Mouse (Mus musculus) gastrocnemius, postnatal 4 days (tissue): ENCODE results near the gene Pan2. TPM values are rescaled to one million over a fixed set of nuclear protein-coding genes. Genes with fewer than 3 reads are reported as not detected.
"Not testable (repeated sequence)": the region's sequence is repeated elsewhere in the genome, so short reads cannot be mapped to it uniquely, and the experiment has no call there.

Source experiments
- DNase-seq, 2 experiments: peaks; one replicate each; pipeline ENCODE4 v3.0.0; 2021 to 2022; ENCODE audit warnings: low spot score in 2 of 2, mixed read lengths in 2 of 2
- long read RNA-seq, 2 experiments: library from polyadenylated mRNA; stranded (forward); transcript quantifications; one replicate each; pipeline ENCODE4 v2.0.0; 2021
- total RNA-seq, 2 experiments: library from RNA; stranded (reverse); gene quantifications; 2 replicates each; pipeline ENCODE4 v1.2.3; 2021

Gene Pan2
- total RNA-seq, result 10 to 100 TPM; 17.2 to 19.5 TPM
- long read RNA-seq, experiment 1, full-length matches to known transcripts, result 4 of 18 reads
- long read RNA-seq, experiment 1, partial matches to known transcripts, result 4 of 18 reads
- long read RNA-seq, experiment 1, other reads (novel, unspliced or antisense), result 10 of 18 reads
- long read RNA-seq, experiment 2, full-length matches to known transcripts, result 10 of 31 reads
- long read RNA-seq, experiment 2, partial matches to known transcripts, result 3 of 31 reads
- long read RNA-seq, experiment 2, other reads (novel, unspliced or antisense), result 18 of 31 reads

DNA sequence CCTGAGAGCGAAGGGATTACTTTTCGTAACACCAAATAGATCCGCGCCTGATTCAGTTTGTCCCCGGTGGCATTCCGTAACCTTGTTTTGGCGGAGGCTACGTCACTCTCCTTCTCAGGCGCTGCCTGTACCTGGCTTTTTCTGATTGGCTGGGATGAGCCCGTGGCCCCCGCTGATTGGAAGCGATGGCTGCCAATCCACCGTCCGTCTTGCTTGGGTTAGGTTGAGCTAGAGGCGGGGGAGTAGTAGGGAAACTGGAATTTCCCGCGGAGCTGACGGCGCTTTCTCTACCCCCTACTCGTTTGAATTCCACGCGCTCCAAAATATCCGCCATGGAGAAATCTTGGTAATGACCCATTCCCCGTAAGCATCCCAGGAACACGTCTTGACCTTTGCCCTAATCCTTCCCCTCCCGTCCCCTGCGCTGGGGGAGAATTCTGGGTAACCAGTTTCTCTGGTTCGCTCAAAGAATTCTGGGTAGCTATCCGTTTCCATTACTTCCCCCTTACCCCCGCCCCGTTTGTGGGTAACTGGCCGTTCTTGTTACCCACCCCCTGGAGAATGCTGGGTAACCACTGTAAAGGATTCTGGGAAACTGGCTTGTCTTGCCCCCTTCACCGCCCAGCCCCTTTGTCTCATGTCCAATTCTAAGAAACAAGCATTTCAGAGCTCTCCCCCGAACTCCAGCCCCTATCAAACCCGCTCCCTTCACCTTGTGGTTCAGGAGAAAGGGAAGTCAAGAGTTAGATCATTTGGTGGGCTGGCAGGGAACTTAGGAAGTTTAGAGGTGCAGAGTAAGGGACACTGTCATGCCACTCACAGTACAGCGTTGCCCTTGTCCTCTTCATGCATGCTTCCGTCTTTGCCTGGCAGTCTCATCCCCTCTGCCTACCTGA, at the start of gene Pan2:
Pan2 (plus strand) TSS at position 210 of the 896 bp plus-strand sequence.
- peak; percentile 95 to 98 for DNase-seq

DNA sequence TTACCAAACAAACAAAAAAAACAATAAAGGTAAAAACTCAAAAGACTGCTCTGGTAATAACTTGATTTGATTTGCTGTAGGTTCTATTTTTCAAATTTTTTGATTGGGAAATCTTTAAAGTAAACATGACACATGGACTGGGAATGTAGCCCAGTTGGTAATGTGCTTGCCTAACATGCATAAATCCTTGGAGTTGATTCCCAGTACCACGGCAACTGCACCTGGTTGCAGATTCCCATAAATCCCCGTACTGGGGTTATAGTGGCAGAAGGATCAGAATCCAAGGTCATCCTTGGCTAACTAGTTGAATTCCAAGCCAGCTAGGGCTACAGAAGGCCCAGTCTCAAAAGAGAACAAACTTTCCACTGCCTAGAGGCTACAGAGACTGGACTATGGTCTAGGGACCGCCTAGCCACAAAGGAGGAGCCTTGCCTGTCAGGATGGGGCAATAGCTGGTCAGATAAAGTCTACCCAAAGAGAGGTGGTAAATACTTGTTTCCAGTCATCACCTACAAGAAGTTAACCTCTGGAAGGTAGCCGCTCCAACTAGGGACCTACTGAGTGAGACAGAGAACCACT, 49.4 kb upstream of the Pan2 start, which contains the start of gene Apon:
Apon (plus strand) TSS at position 420 of the 579 bp plus-strand sequence.
- no peak for DNase-seq

DNA sequence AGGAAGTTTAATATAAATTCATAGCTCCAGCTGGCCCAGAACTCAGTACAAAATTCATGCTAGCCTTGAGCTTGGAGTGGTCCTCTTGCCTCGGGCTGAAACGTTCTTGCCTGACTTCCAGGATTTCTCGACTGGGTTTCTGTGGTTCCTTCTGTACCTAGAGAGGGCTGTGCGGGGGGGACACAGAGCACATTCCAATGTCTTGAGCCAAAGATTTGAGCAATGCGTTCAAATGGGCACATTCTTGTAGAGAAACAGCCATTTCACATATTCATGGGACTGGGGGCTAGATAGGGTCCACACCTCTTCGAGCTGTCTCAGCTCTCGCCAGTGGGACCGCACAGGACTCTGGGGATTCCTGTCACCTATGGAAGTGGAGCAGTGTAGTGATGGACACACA, 47.2 kb upstream of the Pan2 start:
- DNase-seq, result no peak

DNA sequence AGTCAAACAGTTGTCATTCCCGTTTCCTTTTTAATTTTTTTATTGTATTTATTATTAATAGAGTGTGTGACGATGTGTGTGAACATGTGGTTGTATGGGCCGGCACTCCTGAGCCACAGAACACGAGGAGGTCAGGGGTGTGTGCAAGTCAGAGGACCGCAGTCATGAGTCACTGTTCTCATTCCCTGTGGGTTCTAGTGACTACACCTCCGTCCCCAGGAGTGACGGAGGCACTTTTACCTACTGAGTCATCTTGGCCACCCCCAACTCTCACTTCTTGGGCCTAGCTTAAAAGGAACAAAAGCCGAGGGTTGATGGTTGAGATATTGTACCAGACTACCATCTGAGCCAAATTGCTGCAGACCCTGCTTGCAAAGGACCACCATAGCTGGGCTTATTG, 46.8 kb upstream of the Pan2 start:
- DNase-seq, result no peak

DNA sequence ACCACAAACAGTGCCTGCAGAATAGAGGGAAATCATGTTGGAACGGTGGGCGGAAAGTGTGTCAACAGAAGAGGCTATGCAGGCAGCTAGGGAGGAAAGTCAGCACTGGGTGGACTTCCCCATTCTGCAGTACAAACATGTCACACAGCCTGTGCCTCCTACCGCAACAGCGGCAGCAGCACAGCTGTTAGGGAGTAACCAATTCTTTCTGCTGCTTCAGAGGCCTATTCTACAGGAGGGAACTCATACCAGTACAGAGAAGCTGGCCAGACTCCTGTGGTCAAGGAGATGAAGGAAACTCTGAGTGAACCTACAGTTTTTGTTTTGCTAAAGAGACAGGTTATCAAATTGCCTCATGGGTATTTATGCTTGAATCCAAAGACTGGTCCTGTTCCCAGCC, 44.2 kb upstream of the Pan2 start:
- no peak for DNase-seq

DNA sequence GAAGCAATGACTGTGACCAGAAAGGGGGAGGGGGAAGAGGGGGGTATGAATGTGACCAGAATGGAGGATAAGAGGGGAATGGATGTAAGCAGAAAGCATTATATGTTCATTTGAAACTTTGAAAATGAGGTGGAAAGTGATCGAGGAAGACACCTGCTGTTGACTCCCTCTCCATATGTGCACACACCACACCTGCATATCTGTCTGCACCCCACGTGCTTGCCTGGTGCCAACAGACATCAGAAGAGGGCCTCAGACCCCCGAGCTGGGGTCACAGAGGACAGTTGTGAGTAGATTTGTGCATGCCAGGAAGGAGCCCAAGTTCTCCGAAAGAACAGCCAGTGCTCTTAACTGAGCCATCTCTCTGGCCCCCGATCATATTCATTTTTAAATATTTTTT, 43.2 kb upstream of the Pan2 start:
- no peak for DNase-seq

DNA sequence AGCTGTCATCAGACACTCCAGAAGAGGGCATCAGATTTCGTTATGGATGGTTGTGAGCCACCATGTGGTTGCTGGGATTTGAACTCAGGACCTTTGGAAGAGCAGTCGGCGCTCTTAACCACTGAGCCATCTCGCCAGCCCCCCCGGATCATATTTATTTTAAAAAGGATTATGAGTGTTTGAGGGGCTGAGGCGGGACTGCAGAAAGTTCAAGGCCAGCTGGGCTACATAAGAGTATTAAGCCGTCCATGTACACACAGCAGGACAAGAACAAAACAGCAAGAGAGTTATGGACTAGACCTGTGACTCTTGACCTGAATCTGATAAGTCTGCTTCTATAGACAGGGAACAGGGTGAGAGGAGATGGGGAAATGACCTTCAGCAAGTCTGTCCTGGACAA, 42.8 kb upstream of the Pan2 start:
- not testable (repeated sequence) for DNase-seq

DNA sequence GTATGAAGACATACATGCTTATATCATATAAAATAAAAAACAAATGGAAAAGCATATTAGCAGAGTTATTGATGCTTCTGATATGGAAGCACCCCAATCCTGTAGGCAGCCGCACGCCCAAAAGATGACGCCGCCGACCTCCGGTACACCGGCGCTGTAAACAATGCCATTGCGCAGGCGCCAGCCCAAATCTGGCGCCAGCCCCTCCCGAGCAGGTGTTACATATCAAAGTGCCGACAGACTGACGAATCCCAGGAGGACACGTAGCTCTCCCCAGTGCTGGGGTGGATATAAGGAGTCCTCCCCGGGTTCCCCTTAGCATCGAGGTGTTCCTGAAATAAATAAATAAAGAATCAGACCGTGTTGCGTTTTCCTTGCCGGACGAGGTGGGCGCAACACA, 40.8 kb upstream of the Pan2 start:
- no peak for DNase-seq

DNA sequence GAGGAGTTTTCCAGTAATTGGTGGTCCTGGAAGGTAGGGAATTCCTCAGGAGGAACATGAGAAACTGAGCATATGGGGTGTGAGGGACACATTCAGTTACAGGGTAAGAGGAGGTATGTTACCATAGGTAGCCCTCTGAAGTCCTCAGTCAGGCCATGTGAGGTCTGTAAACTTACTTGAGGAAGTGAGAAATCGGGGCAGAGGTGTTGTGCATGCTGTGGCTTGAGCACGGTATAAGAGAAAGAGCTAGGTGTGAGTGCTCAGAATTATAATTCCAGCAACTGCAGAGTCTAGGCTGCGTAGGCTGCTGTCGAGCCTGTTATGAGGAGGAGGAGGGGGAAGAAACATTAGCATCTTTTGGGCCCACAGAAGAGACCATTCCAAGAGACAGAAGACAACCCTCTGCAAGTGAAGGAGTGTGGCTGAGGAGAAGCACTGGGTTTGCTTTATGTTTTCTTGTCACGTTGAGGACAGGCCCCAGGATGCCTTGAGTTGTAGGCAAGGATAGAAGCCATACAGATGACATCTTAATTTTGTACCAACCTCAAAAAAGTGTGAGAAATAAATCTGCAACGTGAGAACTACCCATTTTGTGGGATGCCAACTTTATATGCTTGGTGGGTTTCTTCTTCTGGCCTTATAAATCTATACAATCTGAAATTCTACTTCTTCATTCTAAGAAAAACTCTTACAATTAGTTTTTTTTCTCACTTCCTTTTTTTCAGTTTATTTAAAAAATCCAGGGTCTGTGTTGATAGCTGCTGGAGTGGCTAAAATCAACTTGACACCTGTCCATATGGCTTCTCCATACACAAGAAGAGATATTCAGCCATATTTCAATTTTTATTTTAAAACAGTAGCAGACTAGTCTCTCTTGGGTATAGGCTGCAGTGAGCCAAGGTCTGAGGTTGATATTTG, 39.5 kb upstream of the Pan2 start:
- no peak for DNase-seq

DNA sequence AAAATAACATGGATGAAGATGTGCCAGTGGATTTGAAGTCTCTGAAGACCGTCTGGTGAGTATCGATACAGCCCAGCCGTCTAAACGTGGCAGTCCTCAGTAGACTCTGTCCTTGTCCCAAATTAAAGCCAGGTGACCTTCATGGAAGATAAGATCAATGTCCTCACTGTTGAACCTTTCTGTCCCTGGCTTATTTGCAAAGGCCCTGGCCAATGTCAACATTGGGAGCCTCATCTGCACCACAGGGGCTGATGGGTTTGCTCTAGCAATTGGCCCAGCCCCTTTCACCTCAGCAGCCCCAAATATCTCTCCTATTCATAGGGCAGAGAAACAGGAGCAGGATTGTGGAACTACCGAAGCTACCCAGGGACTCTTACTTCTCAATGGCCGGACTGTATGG, 34.8 kb upstream of the Pan2 start, which contains the start of gene Apof:
Apof (plus strand) TSS at position 301 of the 400 bp plus-strand sequence.
- DNase-seq, result no peak

DNA sequence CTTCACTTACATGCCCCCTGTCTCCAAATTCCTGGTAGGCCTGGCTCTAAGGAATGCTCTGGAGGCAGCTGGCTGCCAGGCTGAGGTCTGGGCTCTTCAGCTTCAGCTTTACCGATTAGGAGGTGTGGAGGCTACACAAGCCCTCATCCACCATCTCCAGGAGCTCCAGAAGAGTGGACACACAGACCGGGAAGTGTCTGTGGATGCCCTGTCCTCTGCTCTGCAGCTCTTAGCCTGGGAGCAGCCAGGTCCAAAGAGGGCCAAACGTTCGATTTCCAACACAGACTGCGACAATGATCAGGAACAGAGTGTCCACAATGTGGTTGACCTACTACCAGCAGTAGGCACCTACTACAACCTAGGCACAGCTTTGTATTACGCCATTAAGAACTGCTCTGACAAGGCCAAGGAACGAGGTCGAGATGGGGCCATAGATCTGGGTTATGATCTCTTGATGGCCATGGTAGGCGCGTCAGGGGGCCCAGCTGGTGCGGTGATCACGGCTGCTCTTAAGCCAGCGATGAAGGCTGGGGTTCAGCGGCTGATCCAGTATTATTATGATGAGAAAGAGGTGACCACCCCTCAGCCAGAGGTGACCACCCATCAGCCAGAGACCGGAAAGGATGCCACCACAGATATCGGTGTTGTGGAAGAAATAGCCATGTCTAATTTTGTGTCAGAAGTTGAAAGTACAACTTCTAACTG, 33.8 kb upstream of the Pan2 start:
- no peak for DNase-seq

DNA sequence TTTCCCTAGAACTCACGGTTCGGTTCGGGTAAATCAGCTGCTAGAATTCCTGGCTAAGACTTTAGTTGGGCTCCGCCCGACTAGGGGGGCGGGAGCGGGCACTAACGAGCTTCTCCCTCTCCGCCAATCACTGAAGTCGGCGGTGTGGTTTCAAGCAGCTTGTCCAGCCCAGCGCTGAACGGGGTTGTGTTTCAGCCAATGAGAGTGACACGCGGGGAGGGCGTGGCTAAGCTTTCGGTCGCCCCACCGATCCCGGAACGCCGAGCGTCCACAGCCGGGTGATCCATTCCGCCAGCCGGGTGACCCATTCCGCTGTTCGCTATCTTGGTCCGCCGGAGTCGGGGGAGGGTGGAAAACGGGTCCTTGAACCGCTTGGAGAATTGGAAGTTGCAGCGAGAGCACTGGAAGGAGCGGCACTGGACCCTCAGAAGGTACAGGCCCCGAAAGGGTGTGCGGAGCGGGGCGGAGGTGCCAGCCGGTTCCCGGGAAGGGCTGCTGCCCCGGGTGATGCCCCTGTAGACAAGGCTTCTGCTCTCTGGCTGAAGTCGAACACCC, 32.8 kb upstream of the Pan2 start, which contains the start of gene Stat2:
Stat2 (plus strand) TSS at position 273 of the 555 bp plus-strand sequence.
- peak; percentile 92 to 96 for DNase-seq

DNA sequence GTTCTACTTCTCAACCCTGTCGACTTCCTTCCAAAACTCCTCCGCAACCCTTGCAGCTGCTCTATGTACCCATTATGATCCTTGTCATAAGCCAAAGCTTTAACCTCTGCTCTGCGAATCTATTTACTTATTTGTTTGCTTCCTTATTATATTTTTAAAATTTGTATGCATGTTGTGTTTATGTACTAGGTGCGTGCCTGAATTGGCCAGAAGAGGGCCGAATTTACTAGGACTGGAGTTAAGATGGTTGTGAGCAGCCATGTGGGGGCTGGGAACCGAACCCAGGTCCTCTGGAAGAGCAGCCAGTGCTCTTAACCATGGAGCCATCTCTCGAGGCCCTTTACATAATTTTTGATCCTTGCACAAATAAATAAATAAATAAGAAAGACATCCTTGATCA, 32.3 kb upstream of the Pan2 start:
- DNase-seq, result no peak

DNA sequence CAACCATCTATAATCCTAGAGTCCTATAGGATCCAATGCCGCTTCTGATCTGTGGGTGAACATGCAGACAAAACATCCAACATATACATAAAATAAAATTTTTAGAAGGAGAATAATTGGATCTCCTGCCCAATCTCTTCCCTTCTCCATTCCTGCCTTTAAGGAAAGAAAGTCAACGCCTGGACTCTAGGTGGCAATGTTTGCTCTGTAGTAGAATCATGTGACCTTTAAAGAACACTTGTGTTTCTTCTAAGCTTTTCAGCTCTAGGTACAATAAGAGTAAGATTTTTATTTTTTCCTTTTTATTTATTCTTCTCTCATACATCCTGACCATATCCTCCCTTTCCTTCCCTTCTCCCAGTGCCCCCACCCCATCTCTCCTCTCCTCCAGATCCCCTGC, 31.3 kb upstream of the Pan2 start:
- DNase-seq, result no peak

DNA sequence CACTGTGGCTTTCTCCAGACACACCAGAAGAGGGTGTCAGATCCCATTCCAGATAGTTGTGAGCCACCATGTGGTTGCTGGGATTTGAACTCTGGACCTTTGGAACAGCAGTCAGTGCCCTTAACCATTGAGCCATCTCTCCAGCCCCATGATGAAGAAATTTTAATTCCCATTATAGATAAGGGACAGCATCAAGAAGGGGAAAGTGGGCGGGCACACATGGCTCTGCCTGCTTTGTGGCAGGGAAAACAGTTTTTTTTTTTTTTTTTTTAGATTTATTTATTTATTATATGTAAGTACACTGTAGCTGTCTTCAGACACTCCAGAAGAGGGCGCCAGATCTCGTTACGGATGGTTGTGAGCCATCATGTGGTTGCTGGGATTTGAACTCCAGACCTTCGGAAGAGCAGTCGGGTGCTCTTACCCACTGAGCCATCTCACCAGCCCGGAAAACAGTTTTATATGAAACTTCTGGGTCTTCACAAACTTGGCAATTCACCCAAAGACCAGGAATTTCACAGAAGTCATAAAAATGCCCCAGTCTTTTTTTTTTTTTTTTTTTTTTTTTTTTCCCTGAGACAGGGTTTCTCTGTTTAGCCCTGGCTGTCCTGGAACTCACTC, 30.2 kb upstream of the Pan2 start:
- not testable (repeated sequence) for DNase-seq

DNA sequence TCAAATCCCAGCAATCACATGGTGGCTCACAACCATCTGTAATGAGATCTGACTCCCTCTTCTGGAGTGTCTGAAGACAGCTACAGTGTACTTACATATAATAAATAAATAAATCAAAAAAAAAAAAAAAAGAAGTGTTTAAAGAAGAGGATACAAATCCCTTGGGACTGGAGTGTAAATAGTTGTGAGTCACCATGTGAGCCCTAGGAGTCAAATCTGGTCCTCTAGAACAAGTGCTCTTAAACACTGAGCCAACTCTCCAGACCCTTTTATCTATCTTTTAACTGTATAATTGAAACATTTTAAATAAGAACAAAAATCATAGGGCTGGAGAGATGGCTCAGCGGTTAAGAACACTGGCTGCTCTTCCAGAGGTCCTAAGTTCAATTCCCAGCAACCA, 27.8 kb upstream of the Pan2 start:
- not testable (repeated sequence) for DNase-seq

DNA sequence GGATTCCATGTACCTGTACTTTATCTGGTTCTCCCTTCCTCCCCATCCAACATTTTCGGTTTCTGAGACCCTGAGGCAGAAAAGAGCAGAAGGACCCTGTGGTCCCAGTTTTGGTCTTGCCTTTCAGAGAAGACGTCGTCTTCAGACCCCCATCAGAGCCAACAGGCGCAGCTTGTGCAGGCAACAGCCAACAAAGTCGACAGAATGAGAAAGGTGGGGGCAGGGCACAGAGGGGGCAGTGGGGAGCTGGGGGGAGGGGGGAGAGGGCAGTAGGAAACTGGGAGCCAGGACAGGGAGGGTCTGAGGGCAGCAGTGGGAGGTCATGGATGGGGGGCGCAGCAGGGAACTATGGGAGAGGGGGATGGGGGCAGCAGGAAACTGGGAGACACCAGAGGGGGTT, 25.0 kb upstream of the Pan2 start:
- no peak for DNase-seq

DNA sequence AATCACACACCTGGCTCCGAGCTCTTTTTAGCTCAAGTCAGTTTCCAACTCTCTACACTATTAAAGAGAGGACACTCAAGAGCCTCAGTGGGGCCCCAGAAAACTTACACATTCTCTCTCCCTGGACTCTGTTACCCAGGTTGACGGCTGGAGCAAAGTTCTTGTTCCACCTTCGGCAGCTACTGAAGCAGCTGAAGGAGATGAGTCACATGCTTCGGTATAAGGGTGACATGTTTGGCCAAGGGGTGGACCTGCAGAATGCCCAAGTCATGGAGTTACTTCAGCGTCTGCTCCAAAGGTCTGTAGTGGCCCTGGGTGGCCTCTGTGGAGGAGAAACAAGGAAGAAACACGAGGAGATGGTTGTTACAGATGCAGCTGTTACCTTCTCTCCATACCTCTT, 22.2 kb upstream of the Pan2 start:
- no peak for DNase-seq

DNA sequence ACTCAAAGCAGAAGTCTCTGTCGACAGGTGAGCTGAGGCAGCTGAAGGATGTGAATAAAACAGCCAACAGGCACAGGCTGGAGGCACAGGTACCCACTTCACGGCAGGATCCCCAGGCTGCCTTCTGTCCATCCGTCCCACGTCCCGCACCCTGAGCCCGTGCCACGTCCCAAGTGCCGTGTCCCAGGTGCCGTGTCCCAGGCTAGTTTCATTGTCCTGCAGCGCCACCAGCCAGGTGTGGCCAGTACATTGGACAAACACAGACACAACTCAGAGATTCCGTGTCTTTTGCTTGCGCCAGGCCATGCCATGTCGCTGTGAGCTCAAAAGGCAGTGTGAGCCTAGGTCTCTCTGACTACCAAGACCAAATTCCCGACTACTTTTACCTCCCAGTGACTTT, 21.5 kb upstream of the Pan2 start:
- no peak for DNase-seq
